Mouse (Mus musculus): ENCODE measurements at regions not wholly inside any gene's neighbourhood (a gene's known extent, or its start where the extent isn't known, plus 50 kb on each side); places are given as distances from the start of the nearest gene placed in this dataset.

- peaks cover 0 to 17% of the 10 kb centered on the region in 2 experiments; a peak in 2 of 4 replicates for H3K4me1 ChIP-seq (ENCODE audit: control insufficient read depth in 1 of 2, insufficient read depth in 2 of 2, low read length in 2 of 2)
- no peak overlapping the region for H3K9ac ChIP-seq (ENCODE audit: control insufficient read depth, low read depth, low read length, poor library complexity, severe bottlenecking)
- no peaks in the 10 kb centered on the region for H3K9me3 ChIP-seq (replicated peaks; ENCODE audit: insufficient read depth, low read length)
- H3K27me3 ChIP-seq (ENCODE audit: control insufficient read depth in 1 of 2, insufficient read depth in 2 of 2, low read length in 2 of 2) = no peaks in the 10 kb centered on the region
- H3K79me2 ChIP-seq (ENCODE audit: control insufficient read depth, insufficient read depth, low read length, poor library complexity) = no peaks in the 10 kb centered on the region
- TF ChIP-seq TAL1 (IDR thresholded peaks at IDR 0.05; ENCODE audit: low read length) (no peak), HCFC1 (IDR thresholded peaks at IDR 0.05; ENCODE audit: low read depth, low read length) (no peak), ZMIZ1 (IDR thresholded peaks at IDR 0.05; ENCODE audit: low read depth, low read length) (no peak), GATA1 (IDR thresholded peaks at IDR 0.05; ENCODE audit: low read depth, low read length) (no peak), ZNF384 (IDR thresholded peaks at IDR 0.05; ENCODE audit: low read depth, low read length) (no peak), ZKSCAN1 (IDR thresholded peaks at IDR 0.05; ENCODE audit: low read depth, low read length) (no peak), KAT2A (conservative IDR thresholded peaks at IDR 0.05; ENCODE audit: low read depth, low read length) (no peak), ELF1 (IDR thresholded peaks at IDR 0.05; ENCODE audit: low read depth, low read length) (no peak), BHLHE40 (IDR thresholded peaks at IDR 0.05; ENCODE audit: borderline replicate concordance, low read depth, low read length) (no peak), GABPA (IDR thresholded peaks at IDR 0.05; ENCODE audit: low read depth, low read length) (no peak), CHD2 (IDR thresholded peaks at IDR 0.05; ENCODE audit: low read length) (no peak), ETS1 (IDR thresholded peaks at IDR 0.05; ENCODE audit: low read depth, low read length) (no peak), RAD21 (IDR thresholded peaks at IDR 0.05; ENCODE audit: low read depth, low read length) (no peak)
- no peak for DNase-seq (ENCODE audit: low read depth, low spot score)
- H3K27ac ChIP-seq (ENCODE audit: control insufficient read depth, low read depth, low read length) = no peak overlapping the region
- H3K4me3 ChIP-seq (ENCODE audit: control insufficient read depth in 1 of 2, insufficient read depth in 1 of 2, low read depth in 2 of 2, low read length in 2 of 2) = no peak overlapping the region
- H3K36me3 ChIP-seq (ENCODE audit: control insufficient read depth in 1 of 2, insufficient read depth in 2 of 2, low read length in 2 of 2) = peaks cover 0 to 10% of the 10 kb centered on the region in 2 experiments; a peak in 2 of 4 replicates
These were observed 70.7 kb upstream of the Sertad2 start for GRCm38 (mm10) chr11:20472336-20472735.

- H3K27ac ChIP-seq (ENCODE audit: control insufficient read depth, low read depth, low read length) = no peak overlapping the region
- no peaks in the 10 kb centered on the region for H3K27me3 ChIP-seq (ENCODE audit: control insufficient read depth in 1 of 2, insufficient read depth in 2 of 2, low read length in 2 of 2)
- TF ChIP-seq BHLHE40 (IDR thresholded peaks at IDR 0.05; ENCODE audit: borderline replicate concordance, low read depth, low read length) (no peak), MAFK (IDR thresholded peaks at IDR 0.05; ENCODE audit: borderline replicate concordance, low read depth, low read length) (no peak), GABPA (IDR thresholded peaks at IDR 0.05; ENCODE audit: low read depth, low read length) (no peak), NELFE (IDR thresholded peaks at IDR 0.05; ENCODE audit: low read depth, low read length) (no peak), CHD2 (IDR thresholded peaks at IDR 0.05; ENCODE audit: low read length) (no peak), EP300 (IDR thresholded peaks at IDR 0.05; ENCODE audit: low read depth in 1 of 2, low read length in 2 of 2) (no peak), ZKSCAN1 (IDR thresholded peaks at IDR 0.05; ENCODE audit: low read depth, low read length) (no peak), TCF12 (IDR thresholded peaks at IDR 0.05; ENCODE audit: low read depth, low read length) (no peak), POLR2A (IDR thresholded peaks at IDR 0.05; ENCODE audit: control insufficient read depth in 1 of 2, insufficient read depth in 1 of 2, low read depth in 1 of 2, low read length in 2 of 2, poor library complexity in 1 of 2) (no peak), RAD21 (IDR thresholded peaks at IDR 0.05; ENCODE audit: low read depth, low read length) (no peak), ZMIZ1 (IDR thresholded peaks at IDR 0.05; ENCODE audit: low read depth, low read length) (no peak), GATA1 (IDR thresholded peaks at IDR 0.05; ENCODE audit: low read depth, low read length) (no peak), MYB (IDR thresholded peaks at IDR 0.05; ENCODE audit: low read depth, low read length) (no peak), JUND (IDR thresholded peaks at IDR 0.05; ENCODE audit: low read depth, low read length) (no peak), SIN3A (IDR thresholded peaks at IDR 0.05; ENCODE audit: low read length) (no peak)
- H3K79me2 ChIP-seq (ENCODE audit: control insufficient read depth, insufficient read depth, low read length, poor library complexity) = no peaks in the 10 kb centered on the region
- no peaks in the 10 kb centered on the region; a peak in 1 of 4 replicates for H3K36me3 ChIP-seq (ENCODE audit: control insufficient read depth in 1 of 2, insufficient read depth in 2 of 2, low read length in 2 of 2)
- no peak for DNase-seq (ENCODE audit: low read depth, low spot score)
- H3K9ac ChIP-seq (ENCODE audit: control insufficient read depth, low read depth, low read length, poor library complexity, severe bottlenecking) = no peak overlapping the region
- H3K4me3 ChIP-seq (ENCODE audit: control insufficient read depth in 1 of 2, insufficient read depth in 1 of 2, low read depth in 2 of 2, low read length in 2 of 2) = no peak overlapping the region
- H3K9me3 ChIP-seq (replicated peaks; ENCODE audit: insufficient read depth, low read length) = no peaks in the 10 kb centered on the region
- peaks cover 0 to 8% of the 10 kb centered on the region in 2 experiments; a peak in 2 of 4 replicates for H3K4me1 ChIP-seq (ENCODE audit: control insufficient read depth in 1 of 2, insufficient read depth in 2 of 2, low read length in 2 of 2)
These were observed 67.4 kb upstream of the Sertad2 start for GRCm38 (mm10) chr11:20475629-20476028.

Measured in MEL (cell line).